Mouse (Mus musculus): ENCODE data around the gene Arhgap40. TPM values are rescaled to one million over a fixed set of nuclear protein-coding genes. Genes with fewer than 3 reads are reported as not detected.

The Arhgap40 gene
- total and polyA plus RNA-seq, 3 experiments: not detected

Other genes with a start within 250 kb of the Arhgap40 start
- 0.04 TPM in 1 of 2 replicates, not detected in the other for gene Lbp, start 206.3 kb upstream of the Arhgap40 start, total RNA-seq (2012; rRNA removed)
- 0.30 TPM in 1 of 2 replicates, not detected in the other for gene Lbp, start 206.3 kb upstream of the Arhgap40 start, total RNA-seq (2014; rRNA removed)
- gene Lbp, start 206.3 kb upstream of the Arhgap40 start, polyA plus RNA-seq (2012; ENCODE audit: insufficient read length, low read depth): 0.27 TPM in 1 of 2 replicates, not detected in the other
- 0.04 TPM in 2 replicates for gene Snhg11, start 137.2 kb upstream of the Arhgap40 start, total RNA-seq (2012; rRNA removed)
- gene Snhg11, start 137.2 kb upstream of the Arhgap40 start, total RNA-seq (2014; rRNA removed): not detected in 2 replicates
- gene Snhg11, start 137.2 kb upstream of the Arhgap40 start, polyA plus RNA-seq (2012; ENCODE audit: insufficient read length, low read depth): 0.11 and 0.13 TPM in 2 replicates
- gene Ralgapb, start 102.9 kb upstream of the Arhgap40 start, total RNA-seq (2012; rRNA removed): 11.9 and 12.9 TPM in 2 replicates
- gene Ralgapb, start 102.9 kb upstream of the Arhgap40 start, total RNA-seq (2014; rRNA removed): 10.7 and 11.4 TPM in 2 replicates
- 13.6 and 18.4 TPM in 2 replicates for gene Ralgapb, start 102.9 kb upstream of the Arhgap40 start, polyA plus RNA-seq (2012; ENCODE audit: insufficient read length, low read depth)
- not detected in 2 replicates for gene Adig, start 10.2 kb upstream of the Arhgap40 start, total RNA-seq (2012; rRNA removed)
- gene Adig, start 10.2 kb upstream of the Arhgap40 start, total RNA-seq (2014; rRNA removed): not detected in 2 replicates
- gene Adig, start 10.2 kb upstream of the Arhgap40 start, polyA plus RNA-seq (2012; ENCODE audit: insufficient read length, low read depth): not detected in 2 replicates
- not detected in 2 replicates for gene Slc32a1, start 98.0 kb downstream of the Arhgap40 start, total RNA-seq (2012; rRNA removed)
- gene Slc32a1, start 98.0 kb downstream of the Arhgap40 start, total RNA-seq (2014; rRNA removed): not detected in 2 replicates
- not detected in 2 replicates for gene Slc32a1, start 98.0 kb downstream of the Arhgap40 start, polyA plus RNA-seq (2012; ENCODE audit: insufficient read length, low read depth)
- gene Actr5, start 112.1 kb downstream of the Arhgap40 start, total RNA-seq (2012; rRNA removed): 20.3 and 24.0 TPM in 2 replicates
- 13.9 and 14.4 TPM in 2 replicates for gene Actr5, start 112.1 kb downstream of the Arhgap40 start, total RNA-seq (2014; rRNA removed)
- gene Actr5, start 112.1 kb downstream of the Arhgap40 start, polyA plus RNA-seq (2012; ENCODE audit: insufficient read length, low read depth): 14.6 and 19.8 TPM in 2 replicates
- gene Ppp1r16b, start 152.6 kb downstream of the Arhgap40 start, total RNA-seq (2012; rRNA removed): 49.3 and 52.0 TPM in 2 replicates
- gene Ppp1r16b, start 152.6 kb downstream of the Arhgap40 start, total RNA-seq (2014; rRNA removed): 28.9 and 37.7 TPM in 2 replicates
- gene Ppp1r16b, start 152.6 kb downstream of the Arhgap40 start, polyA plus RNA-seq (2012; ENCODE audit: insufficient read length, low read depth): 49.4 and 55.7 TPM in 2 replicates

Measured in CH12.LX (cell line).